Mouse (Mus musculus): ENCODE results near the gene Cacna1c.

GRCm38 (mm10) chr6:118677306-118677705 lies 518.9 kb downstream of the Cacna1c start:
- TF ChIP-seq CTCF (conservative IDR thresholded peaks at IDR 0.05; ENCODE audit: low read length) (no peak), NANOG (IDR thresholded peaks at IDR 0.05; ENCODE audit: borderline replicate concordance, low read length) (no peak)
